Mouse (Mus musculus) stomach, embryonic 14.5 days (tissue): ENCODE measurements around the gene Cd300ld3. TPM values are rescaled to one million over a fixed set of nuclear protein-coding genes. Genes with fewer than 3 reads are reported as not detected.

Source experiments
- ATAC-seq: fragments of 200-750 bp; cut with Nextera tagmentation; 2 replicates; pipeline ENCODE4 v1.8.0; 2017; ENCODE audit warnings: low read depth, moderate TSS enrichment; ENCODE audit not compliant: insufficient number of reproducible peaks, insufficient read depth, low FRiP score
- H3K27ac ChIP-seq: fragments of 300-500 bp; sonication (generic); 2 replicates; pipeline ENCODE4 v1.5.1; 2014; ENCODE audit warnings: mild to moderate bottlenecking, low read length, moderate library complexity, mixed read lengths
- H3K27me3 ChIP-seq: fragments of 300-500 bp; sonication (generic); 2 replicates; pipeline ENCODE4 v1.6.1; 2014; ENCODE audit warnings: low read length, control low read depth, mixed read lengths; ENCODE audit not compliant: control insufficient read depth, insufficient read depth
- H3K36me3 ChIP-seq: fragments of 300-500 bp; sonication (generic); 2 replicates; pipeline ENCODE4 v1.6.1; 2014; ENCODE audit warnings: mild to moderate bottlenecking, control low read depth, low read length, moderate library complexity, mixed read lengths; ENCODE audit not compliant: control insufficient read depth, insufficient read depth
- H3K4me1 ChIP-seq: fragments of 300-500 bp; sonication (generic); 2 replicates; pipeline ENCODE4 v1.6.1; 2014; ENCODE audit warnings: low read length, control low read depth, mixed read lengths; ENCODE audit not compliant: control insufficient read depth, insufficient read depth
- H3K4me2 ChIP-seq: fragments of 300-500 bp; sonication (generic); replicated peaks from 2 replicates; pipeline ENCODE4 v1.6.1; 2014; ENCODE audit warnings: low read depth, low read length, control low read depth
- H3K4me3 ChIP-seq: fragments of 300-500 bp; sonication (generic); 2 replicates; pipeline ENCODE4 v1.5.1; 2014; ENCODE audit warnings: low read depth, low read length, control low read depth
- H3K9ac ChIP-seq: fragments of 300-500 bp; sonication (generic); replicated peaks from 2 replicates; pipeline ENCODE4 v1.6.1; 2014; ENCODE audit warnings: low read depth, mild to moderate bottlenecking, control low read depth, low read length, moderate library complexity, mixed read lengths
- H3K9me3 ChIP-seq: fragments of 300-500 bp; sonication (generic); 2 replicates; pipeline ENCODE4 v1.6.1; 2016; ENCODE audit warnings: low read depth, low read length, control low read depth; ENCODE audit not compliant: control insufficient read depth
- WGBS: fragments of 180-500 bp; shearing (Covaris S2); extraction: QIAGEN DNeasy Blood & Tissue Kit; methylation state at CpG from one replicate; pipeline ENCODE4 v1.1.7; 2014; 5-methylcytosine and 5-hydroxymethylcytosine counted together
- polyA plus RNA-seq: library from polyadenylated mRNA; unstranded; fragments of >200 nt; fragmentation: Nextera tagmentation; extraction: Ambion mirVana; gene quantifications from 2 replicates; pipeline ENCODE4 v1.2.1, GENCODE M21; 2014

Gene Cd300ld3
- polyA plus RNA-seq, 1 experiment from 2014 or later: not detected

DNA sequence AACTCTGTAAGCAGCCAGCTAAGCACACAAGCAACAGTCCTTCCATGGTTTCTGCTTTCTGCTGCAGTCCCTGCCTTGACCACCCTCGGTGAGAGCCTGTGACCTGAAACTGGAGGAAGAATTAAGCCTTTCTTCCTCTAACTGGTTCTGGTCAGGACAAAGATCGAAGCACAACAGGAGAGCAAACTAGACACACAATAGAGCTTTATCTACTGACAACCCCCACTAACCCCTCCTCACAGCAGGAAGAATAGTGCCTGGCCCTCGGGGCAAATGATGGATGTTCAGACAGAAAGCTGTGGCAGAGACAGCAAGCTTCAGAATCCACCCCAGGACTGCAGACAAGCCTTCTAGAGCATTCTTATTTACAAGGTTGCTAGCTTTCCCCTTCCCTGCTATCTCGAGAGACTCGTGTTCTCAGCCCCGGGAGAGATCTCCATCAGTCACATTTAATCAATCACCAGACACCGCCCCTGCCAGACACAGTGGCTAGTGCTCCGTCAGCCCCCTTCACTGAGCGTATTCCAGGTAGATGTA is 22.9 kb upstream of the Cd300ld3 start:
- no peak for ATAC-seq
- Histone ChIP-seq H3K27ac (no peak overlapping the region), H3K9ac (no peak overlapping the region), H3K36me3 (no peaks in the 10 kb centered on the region), H3K9me3 (no peaks in the 10 kb centered on the region), H3K27me3 (no peaks in the 10 kb centered on the region), H3K4me2 (0 out of 2 replicates have a peak overlapping the region, but pooled peaks have one; percentile 2), H3K4me1 (0 out of 2 replicates have a peak, but pooled peaks cover 4% of the 10 kb centered on the region), H3K4me3 (no peak overlapping the region)
- WGBS: 5% methylated on average over 9 of the region's 9 CpGs

DNA sequence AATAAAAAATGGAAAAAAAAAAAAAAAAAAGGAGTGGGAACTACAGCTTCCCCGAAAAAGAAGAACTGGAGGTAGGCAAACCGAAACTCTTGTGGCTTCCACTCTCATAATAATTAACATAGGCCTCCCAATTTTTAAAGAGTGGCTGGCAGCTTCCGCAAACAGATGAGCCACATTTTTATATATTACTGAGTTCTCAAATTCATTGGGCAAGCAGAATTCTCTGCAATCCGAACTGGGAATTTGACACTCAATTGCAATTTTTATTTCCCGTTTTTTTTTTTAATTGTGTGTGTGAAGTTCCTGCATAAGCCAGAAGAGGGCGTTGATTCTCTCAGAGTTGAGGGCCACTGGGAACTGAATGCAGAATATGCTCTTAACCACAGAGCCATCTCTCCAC is 18.6 kb upstream of the Cd300ld3 start:
- no peak overlapping the region for H3K9ac ChIP-seq
- ATAC-seq: no peak
- H3K9me3 ChIP-seq: no peaks in the 10 kb centered on the region
- H3K4me1 ChIP-seq: 0 out of 2 replicates have a peak, but pooled peaks cover 4% of the 10 kb centered on the region
- H3K4me2 ChIP-seq: no peak overlapping the region
- WGBS: 66% methylated on average over 6 of the region's 6 CpGs
- H3K27me3 ChIP-seq: no peaks in the 10 kb centered on the region
- no peak overlapping the region for H3K27ac ChIP-seq
- no peaks in the 10 kb centered on the region for H3K36me3 ChIP-seq
- no peak overlapping the region for H3K4me3 ChIP-seq

DNA sequence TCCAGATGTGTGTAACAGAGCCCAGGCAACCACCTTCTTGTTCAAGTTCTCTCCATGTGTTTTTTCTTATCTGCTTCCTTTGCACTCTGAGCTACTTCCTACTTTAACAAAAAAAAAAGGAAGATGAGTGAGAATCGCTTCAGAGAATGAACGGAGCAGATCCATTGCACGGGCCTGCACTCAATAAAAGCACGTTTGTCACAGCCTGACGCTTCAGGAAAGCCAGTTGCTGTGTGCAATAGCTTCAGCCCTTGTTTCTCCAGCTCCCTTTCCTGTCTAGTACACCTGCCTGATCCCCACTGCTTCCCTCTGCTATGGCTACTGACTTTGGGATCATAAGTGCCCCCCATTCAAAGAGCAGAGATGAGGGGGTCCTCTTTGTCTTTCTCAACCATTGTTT is 13.9 kb upstream of the Cd300ld3 start, which contains the start of gene Cd300e:
Gene Cd300e, minus strand, starts transcription at position 101 of the 400 bp plus-strand sequence.
- no peak within 1 kb of the TSS for H3K9ac ChIP-seq
- no peak within 1 kb of the TSS for H3K27ac ChIP-seq
- H3K4me1 ChIP-seq: no peaks in the 10 kb centered on the region
- WGBS: 33% methylated on average over 5 of the region's 5 CpGs
- H3K36me3 ChIP-seq: no peaks in the 10 kb centered on the region
- no peaks in the 10 kb centered on the region for H3K9me3 ChIP-seq
- no peak within 1 kb of the TSS for H3K4me3 ChIP-seq
- H3K4me2 ChIP-seq: no peak within 1 kb of the TSS
- no peaks in the 10 kb centered on the region for H3K27me3 ChIP-seq
- no peak for ATAC-seq

DNA sequence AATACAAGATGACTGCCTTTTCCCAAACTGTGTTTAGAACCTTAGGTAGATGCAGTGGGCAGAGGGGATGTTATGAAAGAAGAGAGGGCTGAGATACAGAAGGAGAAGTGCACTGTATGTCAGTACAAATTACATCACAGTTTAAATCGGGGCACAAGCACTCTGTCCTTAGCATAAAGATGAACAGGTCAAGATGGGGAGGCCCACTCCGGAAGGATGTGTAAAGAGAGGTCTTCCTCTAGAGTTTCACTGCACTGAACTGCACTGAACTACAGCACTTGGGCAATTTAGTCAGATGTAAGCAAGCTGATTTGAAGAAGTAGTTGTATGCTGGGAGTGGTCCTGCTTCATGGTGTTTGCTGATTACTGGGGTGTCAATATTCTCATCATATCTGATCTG is 11.6 kb upstream of the Cd300ld3 start:
- no peaks in the 10 kb centered on the region for H3K4me1 ChIP-seq
- no peaks in the 10 kb centered on the region for H3K9me3 ChIP-seq
- no peak for ATAC-seq
- 75% methylated on average over 2 of the region's 2 CpGs for WGBS
- no peak overlapping the region for H3K27ac ChIP-seq
- H3K9ac ChIP-seq: no peak overlapping the region
- no peak overlapping the region for H3K4me3 ChIP-seq
- H3K27me3 ChIP-seq: no peaks in the 10 kb centered on the region
- no peaks in the 10 kb centered on the region for H3K36me3 ChIP-seq
- H3K4me2 ChIP-seq: no peak overlapping the region

DNA sequence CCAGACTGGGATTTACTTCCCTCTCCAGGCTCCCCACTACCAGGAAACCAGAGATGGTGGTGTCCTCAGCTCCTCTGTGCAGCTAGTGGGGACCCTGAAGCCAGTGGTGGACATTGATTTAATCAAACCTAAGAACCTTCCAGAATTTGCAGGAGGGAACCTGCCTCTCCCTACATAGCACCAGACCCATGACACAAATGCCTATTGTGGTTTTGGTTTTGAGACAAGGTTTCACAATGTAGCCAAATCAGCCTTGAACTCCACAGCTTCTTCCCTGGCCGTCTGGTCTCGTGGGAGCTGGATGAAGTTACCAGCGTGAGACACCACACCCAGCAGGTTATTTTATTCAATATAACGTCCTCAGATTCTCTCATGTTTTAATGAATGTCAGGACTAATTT is 10.5 kb upstream of the Cd300ld3 start:
- no peak for ATAC-seq
- Histone ChIP-seq H3K9ac (no peak overlapping the region), H3K9me3 (no peaks in the 10 kb centered on the region), H3K4me2 (no peak overlapping the region), H3K36me3 (no peaks in the 10 kb centered on the region), H3K4me3 (no peak overlapping the region), H3K27ac (no peak overlapping the region), H3K27me3 (no peaks in the 10 kb centered on the region), H3K4me1 (no peaks in the 10 kb centered on the region)
- WGBS: 73% methylated on average over 4 of the region's 4 CpGs

DNA sequence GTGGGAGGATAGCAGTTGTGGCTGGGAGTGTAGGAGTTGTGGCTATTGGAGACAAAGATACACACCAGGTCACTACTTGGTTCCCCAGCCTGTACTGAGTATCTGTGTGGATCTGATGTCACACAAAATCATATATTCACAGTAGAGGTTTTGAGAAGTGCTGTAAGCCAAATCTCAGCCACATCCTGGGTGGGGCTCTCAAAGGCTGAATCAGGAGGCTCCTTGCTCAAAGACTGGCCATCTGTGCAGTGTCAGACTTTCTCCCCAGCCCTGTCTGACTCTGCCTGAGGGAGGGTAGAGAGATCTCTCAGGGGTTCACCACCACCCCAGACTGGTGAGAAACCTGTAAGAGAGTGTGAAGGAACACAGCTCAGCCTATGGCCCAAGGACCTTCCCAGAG is 6.3 kb upstream of the Cd300ld3 start:
- no peak overlapping the region for H3K9ac ChIP-seq
- H3K4me1 ChIP-seq: no peaks in the 10 kb centered on the region
- no peak for ATAC-seq
- H3K4me2 ChIP-seq: no peak overlapping the region
- H3K36me3 ChIP-seq: no peaks in the 10 kb centered on the region
- H3K9me3 ChIP-seq: no peaks in the 10 kb centered on the region
- H3K27ac ChIP-seq: no peak overlapping the region
- H3K27me3 ChIP-seq: no peaks in the 10 kb centered on the region
- H3K4me3 ChIP-seq: no peak overlapping the region

DNA sequence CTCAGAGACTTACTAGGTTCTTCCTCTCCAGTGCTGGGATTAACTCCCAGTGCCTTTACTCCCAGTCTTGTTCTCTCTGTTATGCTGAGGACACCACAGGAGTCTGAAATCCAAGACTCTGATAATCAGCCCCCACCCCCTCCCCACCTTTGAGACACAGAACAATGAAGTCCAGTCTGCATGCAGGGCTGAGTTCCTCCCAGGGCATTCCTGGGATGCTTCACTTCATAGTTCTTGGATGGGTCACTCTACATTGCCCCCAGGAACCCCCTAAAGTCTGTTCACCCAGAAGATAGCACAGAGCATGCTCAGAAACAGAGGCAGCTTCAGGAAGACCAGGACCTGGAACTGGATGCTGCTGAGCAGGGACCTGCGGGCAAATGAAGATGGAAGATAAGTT is 4.8 kb upstream of the Cd300ld3 start:
- Histone ChIP-seq H3K27me3 (no peaks in the 10 kb centered on the region), H3K36me3 (no peaks in the 10 kb centered on the region), H3K27ac (no peak overlapping the region), H3K9me3 (no peaks in the 10 kb centered on the region), H3K4me1 (no peaks in the 10 kb centered on the region), H3K4me2 (no peak overlapping the region), H3K9ac (no peak overlapping the region), H3K4me3 (no peak overlapping the region)
- no peak for ATAC-seq
- 87% methylated on average over 1 of the region's 1 CpGs for WGBS

DNA sequence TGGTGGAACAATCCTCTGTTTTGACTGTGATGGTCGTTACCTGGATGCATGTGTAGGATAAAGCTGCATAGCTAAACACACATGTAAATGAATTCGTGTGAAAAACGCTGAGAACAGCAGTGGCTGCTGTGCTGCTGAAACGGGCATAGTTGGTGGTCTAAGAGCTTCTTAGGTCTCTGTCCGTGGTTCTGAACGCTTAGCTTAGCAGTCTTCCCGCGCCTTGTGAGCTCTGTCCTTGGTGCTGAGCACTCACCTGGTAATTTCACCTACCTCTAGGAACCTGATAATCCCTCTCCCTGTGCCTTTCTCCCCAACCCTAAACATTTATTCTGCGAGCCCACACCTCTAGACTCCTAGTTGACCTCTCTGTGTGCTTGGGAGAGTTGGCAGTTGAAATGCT is 4.0 kb upstream of the Cd300ld3 start:
- no peak overlapping the region for H3K4me3 ChIP-seq
- no peak for ATAC-seq
- H3K4me2 ChIP-seq: no peak overlapping the region
- H3K4me1 ChIP-seq: no peaks in the 10 kb centered on the region
- H3K9ac ChIP-seq: no peak overlapping the region
- H3K36me3 ChIP-seq: no peaks in the 10 kb centered on the region
- H3K27ac ChIP-seq: no peak overlapping the region
- H3K27me3 ChIP-seq: no peaks in the 10 kb centered on the region
- H3K9me3 ChIP-seq: no peaks in the 10 kb centered on the region
- 1% methylated on average over 9 of the region's 9 CpGs for WGBS

DNA sequence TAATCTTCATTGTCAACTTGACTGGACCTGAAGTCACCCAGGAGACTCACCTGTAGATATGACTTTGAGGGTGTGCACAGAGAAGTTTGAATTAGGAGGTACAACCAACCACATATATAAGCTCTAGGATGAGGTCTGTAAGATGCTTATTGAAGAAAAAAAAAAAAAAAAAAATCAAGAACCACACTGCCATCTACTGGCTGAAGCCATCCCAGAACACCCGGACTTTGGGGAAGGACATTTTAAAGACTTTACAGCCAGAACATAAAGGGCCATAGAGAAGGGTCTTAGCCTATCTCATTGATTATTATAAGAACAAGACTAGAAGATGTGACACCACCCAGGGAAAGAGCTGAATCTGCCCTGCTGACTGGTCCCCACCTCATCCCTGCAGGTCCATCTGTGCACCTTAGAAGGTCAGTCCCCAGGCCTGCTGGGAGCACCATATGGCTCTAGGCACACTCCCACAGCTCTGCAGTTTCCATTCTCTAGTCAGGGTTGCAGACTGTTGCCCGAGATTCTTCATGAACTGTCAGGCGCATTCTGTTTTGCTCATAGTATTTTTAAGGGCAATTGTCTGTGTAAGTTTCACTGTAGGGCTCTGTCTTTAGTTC is 1.2 kb upstream of the Cd300ld3 start:
- Histone ChIP-seq H3K9me3 (no peaks in the 10 kb centered on the region), H3K4me1 (no peaks in the 10 kb centered on the region), H3K9ac (no peak overlapping the region), H3K4me2 (no peak overlapping the region), H3K27ac (no peak overlapping the region), H3K36me3 (no peaks in the 10 kb centered on the region), H3K4me3 (no peak overlapping the region), H3K27me3 (no peaks in the 10 kb centered on the region)
- no peak for ATAC-seq
- WGBS: 49% methylated on average over 3 of the region's 3 CpGs
